Mouse (Mus musculus) heart, embryonic 15.5 days (tissue): ENCODE results near the gene Slc35d2. TPM values are rescaled to one million over a fixed set of nuclear protein-coding genes. Genes with fewer than 3 reads are reported as not detected.
A peak's percentile ranks its signal among the peaks of the same experiment; 100 is the strongest.

Experiments used
- ATAC-seq: fragments of 200-750 bp; cut with Nextera tagmentation; replicated peaks from 2 replicates; pipeline ENCODE4 v1.8.0; 2017; ENCODE audit warnings: low read depth, moderate TSS enrichment; ENCODE audit not compliant: insufficient number of reproducible peaks, insufficient read depth, low FRiP score
- H3K27ac ChIP-seq: fragments of 300-500 bp; sonication (generic); 2 replicates; pipeline ENCODE4 v1.5.1; 2015; ENCODE audit warnings: mild to moderate bottlenecking, inconsistent platforms
- H3K27me3 ChIP-seq: fragments of 300-500 bp; sonication (generic); 2 replicates; pipeline ENCODE4 v1.6.1; 2015; ENCODE audit warnings: inconsistent platforms
- H3K36me3 ChIP-seq: fragments of 300-500 bp; sonication (generic); 2 replicates; pipeline ENCODE4 v1.6.1; 2015; ENCODE audit warnings: mild to moderate bottlenecking, inconsistent platforms
- H3K4me1 ChIP-seq: fragments of 300-500 bp; sonication (generic); replicated peaks from 2 replicates; pipeline ENCODE4 v1.6.1; 2015; ENCODE audit warnings: inconsistent platforms
- H3K4me2 ChIP-seq: fragments of 300-500 bp; sonication (generic); 2 replicates; pipeline ENCODE4 v1.6.1; 2015; ENCODE audit warnings: inconsistent platforms, mild to moderate bottlenecking, moderate library complexity
- H3K4me3 ChIP-seq: fragments of 300-500 bp; sonication (generic); 2 replicates; pipeline ENCODE4 v1.5.1; 2015; ENCODE audit warnings: mild to moderate bottlenecking, inconsistent platforms
- H3K9ac ChIP-seq: fragments of 300-500 bp; sonication (generic); 2 replicates; pipeline ENCODE4 v1.6.1; 2015; ENCODE audit warnings: mild to moderate bottlenecking, inconsistent platforms
- H3K9me3 ChIP-seq: fragments of 300-500 bp; sonication (generic); replicated peaks from 2 replicates; pipeline ENCODE4 v1.6.1; 2016; ENCODE audit warnings: inconsistent platforms
- WGBS: fragments of 180-500 bp; shearing (Covaris S2); methylation state at CpG from one replicate; pipeline ENCODE4 v1.1.7; 2015; ENCODE audit warnings: mixed read lengths; 5-methylcytosine and 5-hydroxymethylcytosine counted together
- polyA plus RNA-seq: library from polyadenylated mRNA; unstranded; fragments of >200 nt; fragmentation: Nextera tagmentation; extraction: Ambion mirVana; gene quantifications from 2 replicates; pipeline ENCODE4 v1.2.1, GENCODE M21; 2015

Gene Slc35d2
- 4.3 and 5.0 TPM in 2 replicates for polyA plus RNA-seq

GRCm38 (mm10) chr13:64128858-64129615 lies at the start of gene Slc35d2:
Gene Slc35d2 (minus strand): TSS chr13:64129368.
- Histone ChIP-seq H3K4me3 (peak within 1 kb of the TSS; percentile 74), H3K27ac (peak within 1 kb of the TSS; percentile 69), H3K4me2 (peak within 1 kb of the TSS; percentile 89), H3K4me1 (peaks cover 5% of the 10 kb centered on the region; the same call in 1 of the 2 replicates), H3K9me3 (no peaks in the 10 kb centered on the region), H3K36me3 (peaks cover 2% of the 10 kb centered on the region; the same call in 1 of the 2 replicates), H3K27me3 (no peaks in the 10 kb centered on the region), H3K9ac (peak within 1 kb of the TSS; percentile 77)
- ATAC-seq = peak; percentile 89
- WGBS = 6% methylated on average over 44 of the region's 44 CpGs

- ATAC-seq = no peak
- H3K27me3 ChIP-seq = no peaks in the 10 kb centered on the region
- no peaks in the 10 kb centered on the region for H3K9me3 ChIP-seq
- no peak overlapping the region for H3K27ac ChIP-seq
- no peaks in the 10 kb centered on the region; the same call in 1 of the 2 replicates for H3K4me1 ChIP-seq
- no peak overlapping the region for H3K4me3 ChIP-seq
- WGBS = 60% methylated on average over 7 of the region's 7 CpGs
- peaks cover 63% of the 10 kb centered on the region for H3K36me3 ChIP-seq
- H3K4me2 ChIP-seq = no peak overlapping the region
- no peak overlapping the region for H3K9ac ChIP-seq
These were observed 48.8 kb upstream of the Slc35d2 start for GRCm38 (mm10) chr13:64178000-64178399.

GRCm38 (mm10) chr13:64169746-64170145 lies 40.6 kb upstream of the Slc35d2 start:
- Histone ChIP-seq H3K9me3 (peaks cover 32% of the 10 kb centered on the region), H3K9ac (no peak overlapping the region), H3K4me1 (no peaks in the 10 kb centered on the region), H3K27ac (no peak overlapping the region), H3K4me2 (no peak overlapping the region), H3K27me3 (no peaks in the 10 kb centered on the region), H3K4me3 (no peak overlapping the region), H3K36me3 (peaks cover 70% of the 10 kb centered on the region)
- 98% methylated on average over 25 of the region's 25 CpGs for WGBS
- ATAC-seq = no peak

GRCm38 (mm10) chr13:64163147-64163715 lies 34.1 kb upstream of the Slc35d2 start:
- H3K4me2 ChIP-seq = peak overlapping the region; percentile 89
- H3K27me3 ChIP-seq = no peaks in the 10 kb centered on the region
- H3K27ac ChIP-seq = no peak overlapping the region
- ATAC-seq = no peak
- peaks cover 6% of the 10 kb centered on the region for H3K36me3 ChIP-seq
- H3K4me1 ChIP-seq = peaks cover 17% of the 10 kb centered on the region; the same call in 1 of the 2 replicates
- peaks cover 5% of the 10 kb centered on the region; the same call in 1 of the 2 replicates for H3K9me3 ChIP-seq
- WGBS = 38% methylated on average over 13 of the region's 13 CpGs
- H3K9ac ChIP-seq = peak overlapping the region; percentile 83
- peak overlapping the region; percentile 75 for H3K4me3 ChIP-seq

GRCm38 (mm10) chr13:64162626-64163025 lies 33.5 kb upstream of the Slc35d2 start:
- H3K4me1 ChIP-seq = peaks cover 17% of the 10 kb centered on the region; the same call in 1 of the 2 replicates
- H3K9ac ChIP-seq = peak overlapping the region; percentile 83
- H3K27me3 ChIP-seq = no peaks in the 10 kb centered on the region
- H3K36me3 ChIP-seq = peaks cover 3% of the 10 kb centered on the region; the same call in 1 of the 2 replicates
- ATAC-seq = no peak
- H3K27ac ChIP-seq = peak overlapping the region; percentile 92
- peak overlapping the region; percentile 75 for H3K4me3 ChIP-seq
- 4% methylated on average over 14 of the region's 14 CpGs for WGBS
- peak overlapping the region; percentile 89 for H3K4me2 ChIP-seq
- 0 out of 2 replicates have a peak, but pooled peaks cover 3% of the 10 kb centered on the region for H3K9me3 ChIP-seq

- Histone ChIP-seq H3K36me3 (no peaks in the 10 kb centered on the region), H3K4me3 (peak overlapping the region; percentile 75), H3K27ac (peak overlapping the region; percentile 92), H3K9me3 (no peaks in the 10 kb centered on the region), H3K9ac (peak overlapping the region; percentile 83), H3K27me3 (no peaks in the 10 kb centered on the region), H3K4me1 (peaks cover 17% of the 10 kb centered on the region; the same call in 1 of the 2 replicates), H3K4me2 (peak overlapping the region; percentile 89)
- peak; percentile 61 for ATAC-seq
- WGBS = under 1% methylated on average over 71 of the region's 71 CpGs
These were observed 32.9 kb upstream of the Slc35d2 start for GRCm38 (mm10) chr13:64161916-64162611.

GRCm38 (mm10) chr13:64161548-64161915 lies 32.4 kb upstream of the Slc35d2 start, which contains the start of gene Habp4:
Gene Habp4 (plus strand): TSS chr13:64161824.
- peak within 1 kb of the TSS; percentile 92 for H3K27ac ChIP-seq

GRCm38 (mm10) chr13:64156966-64157365 lies 27.8 kb upstream of the Slc35d2 start:
- H3K4me2 ChIP-seq = no peak overlapping the region
- H3K9ac ChIP-seq = no peak overlapping the region
- H3K36me3 ChIP-seq = no peaks in the 10 kb centered on the region
- H3K27me3 ChIP-seq = no peaks in the 10 kb centered on the region
- H3K4me1 ChIP-seq = peaks cover 16% of the 10 kb centered on the region
- H3K4me3 ChIP-seq = no peak overlapping the region
- no peak overlapping the region for H3K27ac ChIP-seq
- H3K9me3 ChIP-seq = no peaks in the 10 kb centered on the region
- ATAC-seq = no peak

More at GRCm38 (mm10) chr13:64161548-64161915, 32.4 kb upstream of the Slc35d2 start, which contains the start of gene Habp4:
- WGBS = under 1% methylated on average over 31 of the region's 31 CpGs
- Histone ChIP-seq H3K9me3 (no peaks in the 10 kb centered on the region), H3K9ac (peak within 1 kb of the TSS; percentile 83), H3K4me3 (peak within 1 kb of the TSS; percentile 75), H3K4me1 (peaks cover 17% of the 10 kb centered on the region; the same call in 1 of the 2 replicates), H3K27me3 (no peaks in the 10 kb centered on the region), H3K4me2 (peak within 1 kb of the TSS; percentile 89), H3K36me3 (no peaks in the 10 kb centered on the region)
- peak; percentile 100 for ATAC-seq

GRCm38 (mm10) chr13:64155171-64155571 lies 26.0 kb upstream of the Slc35d2 start:
- ATAC-seq = no peak
- no peak overlapping the region for H3K4me3 ChIP-seq
- WGBS = 23% methylated on average over 1 of the region's 1 CpGs

GRCm38 (mm10) chr13:64154651-64155050 lies 25.5 kb upstream of the Slc35d2 start:
- Histone ChIP-seq H3K36me3 (no peaks in the 10 kb centered on the region), H3K4me3 (no peak overlapping the region), H3K9ac (no peak overlapping the region), H3K27me3 (no peaks in the 10 kb centered on the region), H3K4me1 (peaks cover 25% of the 10 kb centered on the region), H3K27ac (peak overlapping the region; percentile 93), H3K4me2 (peak overlapping the region; percentile 34), H3K9me3 (no peaks in the 10 kb centered on the region)
- ATAC-seq = no peak
- 33% methylated on average over 2 of the region's 2 CpGs for WGBS

More at GRCm38 (mm10) chr13:64155171-64155571, 26.0 kb upstream of the Slc35d2 start:
- Histone ChIP-seq H3K9me3 (no peaks in the 10 kb centered on the region), H3K9ac (no peak overlapping the region), H3K27me3 (no peaks in the 10 kb centered on the region), H3K4me1 (peaks cover 20% of the 10 kb centered on the region), H3K36me3 (no peaks in the 10 kb centered on the region), H3K27ac (peak overlapping the region; percentile 93), H3K4me2 (peak overlapping the region; percentile 34)

- H3K4me2 ChIP-seq = peak overlapping the region; percentile 99
- ATAC-seq = peak; percentile 19
- WGBS = under 1% methylated on average over 18 of the region's 18 CpGs
These were observed 24.6 kb upstream of the Slc35d2 start for GRCm38 (mm10) chr13:64153751-64154267.

More at GRCm38 (mm10) chr13:64153751-64154267, 24.6 kb upstream of the Slc35d2 start:
- no peaks in the 10 kb centered on the region for H3K36me3 ChIP-seq
- H3K27me3 ChIP-seq = no peaks in the 10 kb centered on the region
- H3K27ac ChIP-seq = peak overlapping the region; percentile 93
- peak overlapping the region; percentile 98 for H3K4me3 ChIP-seq
- peak overlapping the region; percentile 15; the same call in 1 of the 2 replicates for H3K9ac ChIP-seq
- peaks cover 28% of the 10 kb centered on the region for H3K4me1 ChIP-seq
- no peaks in the 10 kb centered on the region for H3K9me3 ChIP-seq
